ENCODE assay signal across 8 mouse cellular contexts in the genomic region with DNA sequence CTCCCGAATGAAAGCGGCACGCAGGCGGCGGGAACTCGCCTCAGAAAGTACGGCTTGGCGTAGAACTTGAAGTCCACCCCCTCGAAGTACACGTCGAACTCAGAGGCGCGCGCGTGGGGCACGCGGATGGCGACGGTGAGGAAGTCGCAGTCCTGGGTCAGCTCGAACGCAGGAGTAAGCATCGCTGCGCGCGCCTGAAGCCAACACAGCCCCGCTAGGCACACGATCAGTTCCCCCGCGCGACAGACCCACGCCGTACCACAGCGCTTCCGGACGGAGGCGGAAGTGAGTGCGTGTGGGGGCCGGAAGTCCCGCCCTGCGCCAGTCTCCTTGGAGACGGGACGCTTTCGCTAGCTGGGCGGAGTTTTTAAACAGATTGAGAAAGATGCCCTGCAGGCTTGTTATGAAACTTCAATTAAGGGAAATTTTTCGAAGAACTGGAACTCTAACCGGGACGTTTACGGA. TPM values are rescaled to one million over a fixed set of nuclear protein-coding genes. Genes with fewer than 3 reads are reported as not detected.
DNase-seq lines count a peak whose midpoint lies in the region; ATAC-seq lines count a peak whose summit lies in the region.

A gene (minus strand): TSS at position 278 of the 465 bp plus-strand sequence.

- 0 out of 2 replicates have a peak, but pooled peaks cover 7% of the 10 kb centered on the region for H3K4me1 ChIP-seq in hindbrain, embryonic 14.5 days (replicated peaks; ENCODE audit: control insufficient read depth, insufficient read depth, low read length)

- no peaks in the 10 kb centered on the region for H3K27me3 ChIP-seq in hindbrain, embryonic 14.5 days (ENCODE audit: control insufficient read depth, insufficient read depth, low read length)

- peak within 1 kb of the TSS; percentile 55 for H3K9ac ChIP-seq in hindbrain, embryonic 14.5 days

- no peaks in the 10 kb centered on the region for H3K36me3 ChIP-seq in hindbrain, embryonic 14.5 days (replicated peaks; ENCODE audit: control insufficient read depth, insufficient read depth)

- DNase-seq in R1 (ENCODE audit: low read depth, low spot score), result peak; percentile 89
- DNase-seq in cerebellum, postnatal 25 days, result peak; percentile 86 to 93
- DNase-seq in frontal cortex, postnatal 25 days (ENCODE audit: low spot score in 2 of 2), result peak; percentile 73 to 76
- peak; percentile 92 for DNase-seq in hindbrain, embryonic 14.5 days (ENCODE audit: low spot score)
- DNase-seq in layer of hippocampus, postnatal 36 days, result peak; percentile 85 to 88
- peak; percentile 92 for DNase-seq in lung, postnatal 36 days
- peak; percentile 93 for DNase-seq in retina, postnatal 1 day
- peak; percentile 76 to 82 for DNase-seq in urinary bladder, adult 18-20 months (ENCODE audit: low spot score in 2 of 2)

- H3K27ac ChIP-seq in hindbrain, embryonic 14.5 days, result no peak within 1 kb of the TSS

- under 1% methylated on average over 49 of the region's 49 CpGs for WGBS in hindbrain, embryonic 14.5 days

- peak within 1 kb of the TSS; percentile 80 for H3K4me3 ChIP-seq in hindbrain, embryonic 14.5 days (replicated peaks; ENCODE audit: low read length)

- H3K4me2 ChIP-seq in hindbrain, embryonic 14.5 days (replicated peaks), result peak within 1 kb of the TSS; percentile 93

- H3K9me3 ChIP-seq in hindbrain, embryonic 14.5 days (ENCODE audit: control insufficient read depth, low read length), result no peaks in the 10 kb centered on the region

- peak; percentile 94 for ATAC-seq in hindbrain, embryonic 14.5 days (ENCODE audit: low FRiP score)

RNA-seq across cellular contexts. Expression of the gene that starts here (rescaled TPM):
- 7.6 and 7.9 TPM in 2 replicates for polyA plus RNA-seq in hindbrain, embryonic 14.5 days (2014; fragmentation: Nextera tagmentation; extraction: Ambion mirVana)
- total RNA-seq in layer of hippocampus, postnatal 36 days (2021), result 1 to 10 TPM; 5.8 to 7.4 TPM
